Mouse (Mus musculus) thymus, postnatal 10 days (tissue): ENCODE measurements around the gene Mindy3.

Experiments
- DNase-seq, 2 experiments: peaks; one replicate each; pipeline ENCODE4 v3.0.0; 2021; ENCODE audit warnings: low spot score in 2 of 2

Mindy3 gene

DNA sequence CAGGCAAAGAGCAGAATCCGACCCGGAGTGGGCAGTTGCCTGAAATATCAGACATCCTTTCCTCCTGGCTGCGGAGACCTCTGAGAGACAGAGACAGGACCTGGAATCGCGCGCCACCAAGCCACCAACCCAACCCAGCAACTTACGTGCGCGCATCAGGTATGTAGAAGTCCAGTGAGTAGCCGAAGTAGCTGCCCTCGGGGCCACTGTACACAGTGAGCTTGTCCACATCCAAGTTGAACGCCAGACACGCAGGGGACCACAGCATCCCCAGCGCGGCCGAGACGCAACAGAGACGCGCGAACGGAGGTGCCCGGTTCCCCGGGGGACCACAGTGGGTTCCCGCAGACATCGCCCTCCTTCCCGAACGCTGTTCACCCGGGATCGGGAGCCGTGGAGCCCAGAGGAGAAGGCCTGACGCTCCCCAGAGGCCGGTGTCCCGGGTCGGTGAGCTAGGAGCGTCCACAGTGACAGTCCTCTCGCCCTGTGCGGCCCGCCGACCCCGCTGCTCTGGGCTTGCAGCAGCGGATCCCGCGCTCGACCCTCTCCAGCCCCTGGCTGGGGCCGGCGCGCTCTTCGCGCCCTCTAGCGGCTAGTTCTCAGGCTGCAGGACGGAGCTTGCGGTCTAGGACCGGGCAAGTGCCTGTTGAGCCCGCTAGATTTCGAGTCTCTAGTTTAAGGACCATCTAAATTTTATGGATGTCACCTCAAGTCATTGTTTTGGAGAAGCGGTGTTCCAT lies 117.7 kb downstream of the Mindy3 start, which contains the start of gene Itga8:
TSS of gene Itga8 (minus strand) at position 492 of the 740 bp plus-strand sequence.
- peak; percentile 26 to 79 for DNase-seq

DNA sequence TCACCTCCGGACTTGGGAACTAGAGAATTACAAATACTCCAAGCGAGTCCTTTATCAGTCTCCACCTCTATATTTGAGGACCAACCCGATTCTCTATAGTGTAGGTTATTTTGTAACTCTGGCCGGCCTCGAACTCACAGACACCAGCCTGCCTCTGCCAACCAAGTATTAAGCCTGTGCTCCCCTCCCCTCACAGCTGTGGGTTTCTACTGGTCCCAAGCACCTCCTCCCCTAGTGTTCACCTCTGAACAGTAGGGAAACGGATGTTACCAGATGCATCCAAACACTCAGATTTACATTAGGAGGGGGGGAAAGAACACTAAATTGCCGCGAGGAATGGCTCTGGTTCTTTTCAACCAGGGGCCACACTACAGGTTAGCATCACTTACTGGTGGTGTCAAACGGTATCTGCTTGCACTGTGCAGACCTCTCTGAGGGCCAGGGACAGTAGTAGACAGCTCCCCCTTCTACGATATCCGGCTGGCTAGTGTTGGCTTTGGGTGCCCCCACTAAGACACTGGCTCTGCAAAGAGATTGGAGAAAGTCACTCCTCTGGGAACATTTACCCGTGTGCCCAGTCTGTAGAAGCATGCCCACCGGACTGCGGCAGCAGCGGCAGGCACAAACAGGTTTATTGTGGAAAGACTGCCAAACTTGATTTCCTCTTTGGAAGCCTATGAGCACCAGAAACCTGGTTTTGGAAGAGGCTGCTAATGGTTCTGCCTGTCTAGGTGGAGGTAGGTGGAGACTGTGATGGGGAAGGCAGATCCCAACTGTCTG lies 118.6 kb downstream of the Mindy3 start:
- no peak for DNase-seq

DNA sequence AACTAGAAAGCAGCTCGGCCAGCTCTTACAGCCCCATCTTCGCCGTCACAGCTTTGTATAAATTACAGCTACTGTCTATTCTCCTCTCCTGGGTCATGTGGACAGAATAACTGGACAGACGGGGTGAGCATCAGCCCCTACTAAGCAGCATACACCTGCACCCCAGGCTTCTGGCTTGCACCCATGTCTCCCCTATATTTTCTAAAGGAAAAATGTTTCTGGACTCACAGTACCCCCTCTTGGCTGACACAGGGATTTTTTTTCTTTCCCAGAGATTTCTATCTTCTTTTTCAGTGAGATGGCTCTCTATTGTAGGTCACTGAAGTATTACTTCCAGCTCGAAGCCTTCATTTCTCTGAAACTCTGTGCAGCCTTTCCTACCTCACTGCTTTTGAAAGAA lies 122.0 kb downstream of the Mindy3 start:
- DNase-seq = no peak
